Mouse (Mus musculus) mouse embryonic stem cell (cell line): ENCODE measurements around the gene Pigp.

Experiments used
- in situ Hi-C, 2 experiments: fragments of 300-500 bp; cut with MboI; formaldehyde crosslinking; loops; 1 replicate in 1 of 2; 3 replicates in 1 of 2; pipeline ENCODE4 v1.14.3; 2019 to 2020; ENCODE audit warnings: low sequenced_read_pairs in 2 of 2, low pct_unique_long_range_greater_than_20kb in 1 of 2, mixed read lengths in 1 of 2; ENCODE audit not compliant: unreplicated experiment in 1 of 2

Gene Pigp

GRCm38 (mm10) chr16:94371301-94371931 is at the start of gene Pigp:
Gene Pigp (minus strand): TSS chr16:94371842.
- in situ Hi-C loops = no loop called here

GRCm38 (mm10) chr16:94420498-94420897 is 48.9 kb upstream of the Pigp start:
- in situ Hi-C loops = no loop called here

DNA sequence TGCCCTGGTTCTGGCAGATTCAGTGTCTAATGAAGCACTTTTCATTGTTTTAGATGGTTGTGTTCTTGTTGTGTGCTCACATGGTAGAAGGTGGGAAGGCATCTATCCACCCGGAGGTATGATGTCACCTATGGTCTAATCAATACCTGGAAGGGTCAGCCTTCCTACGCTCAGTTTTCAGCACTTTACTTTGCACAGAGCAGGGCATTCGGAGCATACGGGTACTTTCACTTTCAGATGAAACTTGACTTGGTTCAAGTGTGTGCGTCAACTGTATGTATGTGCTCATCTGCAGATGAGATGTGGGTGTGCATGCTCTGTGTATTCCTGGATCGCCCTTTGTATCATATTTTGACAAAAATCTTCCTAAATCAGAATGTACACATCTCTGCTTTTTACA is 42.5 kb upstream of the Pigp start:
- in situ Hi-C loops = no loop called here

DNA sequence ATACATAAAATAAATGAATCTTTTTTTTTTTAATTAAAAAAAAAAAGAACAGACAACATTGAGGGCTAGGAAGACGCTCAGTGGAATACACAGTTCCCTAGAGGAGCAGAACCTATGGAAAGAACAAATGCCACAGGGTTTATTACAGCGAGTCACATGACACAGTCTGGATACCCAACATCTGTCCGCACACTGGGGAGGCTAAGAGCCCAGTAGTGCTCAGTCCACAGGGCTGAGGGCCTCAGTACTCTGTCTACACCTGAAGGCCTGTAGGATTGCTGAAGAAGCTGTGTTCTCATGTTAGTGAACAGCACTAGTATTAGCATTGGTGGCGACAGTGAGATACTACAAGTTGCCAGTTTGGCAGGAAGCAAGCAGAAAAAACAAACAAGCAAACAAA is 41.1 kb upstream of the Pigp start:
- in situ Hi-C loops = no loop called here

GRCm38 (mm10) chr16:94412198-94412597 is 40.6 kb upstream of the Pigp start:
- in situ Hi-C loops = no loop called here

DNA sequence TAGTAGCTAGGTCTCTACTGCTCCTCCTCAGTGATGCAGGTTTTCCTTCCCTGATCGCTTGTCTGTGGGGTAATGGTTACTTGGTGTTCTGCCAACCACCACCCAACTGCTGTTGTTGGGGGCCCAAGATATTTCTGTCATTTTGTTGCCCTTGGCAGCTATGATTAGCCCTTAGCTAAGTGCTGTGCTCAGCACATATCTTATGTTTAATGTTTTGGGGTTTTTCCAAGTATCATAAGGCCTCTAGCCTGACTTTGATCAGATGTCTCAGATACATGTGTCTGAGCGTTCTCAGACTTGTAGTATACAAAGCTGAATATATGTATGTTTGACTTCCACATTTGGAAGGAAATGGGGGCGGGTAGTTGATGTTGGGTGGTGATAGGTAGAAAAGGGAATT is 39.6 kb upstream of the Pigp start:
- in situ Hi-C loops = no loop called here

- in situ Hi-C loops = no loop called here
These were observed 30.5 kb upstream of the Pigp start for GRCm38 (mm10) chr16:94402185-94402584.

GRCm38 (mm10) chr16:94401636-94402035 is 30.0 kb upstream of the Pigp start:
- in situ Hi-C loops = no loop called here

DNA sequence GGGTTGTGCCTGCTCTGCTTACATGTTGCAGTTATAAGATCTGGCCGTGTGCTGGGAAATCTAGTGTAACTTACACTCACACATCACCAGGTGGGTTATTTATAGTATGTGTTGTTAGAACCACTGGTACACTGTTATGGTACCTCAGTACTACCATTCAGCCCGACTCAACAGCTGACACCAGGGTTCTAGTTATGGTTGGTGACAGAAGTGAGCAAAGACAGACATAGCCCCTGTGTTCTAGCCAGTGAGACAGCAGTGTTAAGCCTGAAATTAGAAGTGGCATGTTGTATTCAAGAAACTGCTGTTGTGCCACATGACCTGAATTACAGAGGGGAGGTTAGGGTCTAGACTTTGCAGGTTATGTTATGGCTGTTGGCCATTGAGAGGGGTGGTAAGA is 27.5 kb upstream of the Pigp start:
- in situ Hi-C loops = no loop called here

- in situ Hi-C loops = no loop called here
These were observed 25.0 kb upstream of the Pigp start for GRCm38 (mm10) chr16:94396641-94397040.

GRCm38 (mm10) chr16:94395051-94395450 is 23.4 kb upstream of the Pigp start:
- in situ Hi-C loops = no loop called here

GRCm38 (mm10) chr16:94392299-94392698 is 20.7 kb upstream of the Pigp start:
- in situ Hi-C loops = no loop called here

DNA sequence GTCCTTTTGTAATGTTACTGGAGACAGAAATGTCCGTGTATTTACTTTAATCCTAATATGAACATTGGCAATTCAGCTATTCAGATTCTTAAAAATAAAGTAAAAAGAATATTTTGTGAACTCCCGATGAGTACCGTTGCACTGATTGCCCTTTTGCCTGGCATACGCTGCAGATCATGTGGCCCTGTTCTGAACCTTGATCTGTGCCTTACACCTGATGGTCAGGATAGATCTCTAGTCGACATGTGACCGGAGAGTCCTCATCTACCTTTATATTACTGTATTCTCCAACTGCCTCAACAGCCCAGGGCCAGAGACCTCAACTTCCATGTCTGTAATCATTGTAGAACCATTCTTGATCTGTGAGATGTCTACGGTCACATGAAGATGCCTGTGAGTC is 16.0 kb upstream of the Pigp start:
- in situ Hi-C loops = no loop called here

- in situ Hi-C loops = no loop called here
These were observed 11.6 kb upstream of the Pigp start for GRCm38 (mm10) chr16:94383277-94383676.

DNA sequence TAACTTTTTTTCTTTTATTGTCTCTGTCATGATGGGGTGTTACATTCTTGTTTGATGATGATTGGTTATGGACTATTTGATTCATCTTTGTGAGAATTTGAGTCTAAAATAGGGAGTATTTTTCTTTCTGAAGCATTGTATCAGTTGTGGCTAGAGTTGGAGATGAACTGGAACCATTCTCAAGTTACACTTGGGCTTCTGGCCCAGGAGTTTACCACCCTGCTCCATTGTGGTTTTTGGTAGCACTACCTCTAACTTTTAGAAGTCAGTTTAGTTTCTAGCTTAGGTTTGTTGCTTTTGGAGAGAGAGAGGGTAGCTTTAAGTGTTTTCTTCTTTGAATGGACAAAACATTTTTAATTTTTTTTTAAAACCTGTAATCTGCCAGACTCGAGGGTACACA is 7.7 kb upstream of the Pigp start:
- in situ Hi-C loops = no loop called here

GRCm38 (mm10) chr16:94370915-94371300 is 734 bp downstream of the Pigp start:
- in situ Hi-C loops = no loop called here

GRCm38 (mm10) chr16:94370173-94370914 is 1.3 kb downstream of the Pigp start, which contains the start of gene Ttc3:
Gene Ttc3 (plus strand): TSS chr16:94370618.
- in situ Hi-C loops = no loop called here

DNA sequence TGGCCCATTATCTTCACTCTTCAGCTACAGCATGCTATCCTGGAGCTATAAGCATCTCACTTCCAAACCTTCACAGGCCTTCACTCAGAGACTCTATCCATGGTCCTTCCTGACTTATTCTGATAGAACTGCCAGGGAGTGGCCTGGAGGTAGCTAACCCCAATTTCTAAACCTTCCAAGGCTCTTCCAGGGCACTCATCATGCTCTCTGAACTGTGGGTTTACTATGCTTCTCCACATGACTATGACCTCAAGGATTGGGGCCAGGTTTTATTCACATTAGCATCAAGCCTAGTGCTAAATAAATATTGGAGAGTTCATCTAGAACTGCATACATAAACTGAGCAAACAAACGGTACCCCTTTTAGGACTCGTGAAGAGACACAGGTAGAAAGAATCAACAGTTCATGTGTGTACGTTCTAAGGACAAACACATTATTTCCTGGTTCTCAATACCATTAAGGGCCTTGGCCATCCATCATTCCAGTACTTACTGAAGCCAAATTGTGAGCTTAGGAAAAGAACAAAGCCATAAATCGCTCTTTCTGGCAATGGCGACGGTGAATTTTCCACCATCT is 2.0 kb downstream of the Pigp start:
- in situ Hi-C loops = no loop called here

DNA sequence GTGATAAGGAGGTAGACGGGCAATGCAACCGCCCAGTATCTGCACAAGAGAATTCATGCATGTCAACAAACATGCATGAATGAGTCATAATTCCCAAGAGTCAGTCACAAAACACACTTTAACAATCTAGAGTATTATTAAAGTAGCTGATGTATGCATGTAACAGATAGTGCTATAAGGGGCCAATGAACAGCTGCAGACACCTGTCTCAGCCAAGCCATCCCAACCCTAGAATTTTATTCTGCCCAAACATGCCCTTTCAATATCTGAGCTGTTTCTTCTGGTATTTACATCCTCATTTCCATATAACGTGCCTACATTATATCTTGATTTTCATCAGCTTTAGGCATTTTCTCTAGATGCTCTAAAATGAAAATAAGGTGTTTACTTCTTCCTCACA is 6.2 kb downstream of the Pigp start:
- in situ Hi-C loops = no loop called here

GRCm38 (mm10) chr16:94363814-94364213 is 7.8 kb downstream of the Pigp start:
- in situ Hi-C loops = no loop called here
